Mouse (Mus musculus) intestine, embryonic 15.5 days (tissue): ENCODE measurements around the gene Apobec3. TPM values are rescaled to one million over a fixed set of nuclear protein-coding genes. Genes with fewer than 3 reads are reported as not detected.
"Not testable (repeated sequence)": the region's sequence is repeated elsewhere in the genome, so short reads cannot be mapped to it uniquely, and the experiment has no call there.

Source experiments
- ATAC-seq: fragments of 200-750 bp; cut with Nextera tagmentation; 2 replicates; pipeline ENCODE4 v1.8.0; 2017; ENCODE audit warnings: moderate TSS enrichment, moderate library complexity
- H3K27ac ChIP-seq: fragments of 300-500 bp; sonication (generic); 2 replicates; pipeline ENCODE4 v1.5.1; 2015; ENCODE audit warnings: mild to moderate bottlenecking, inconsistent platforms
- H3K27me3 ChIP-seq: fragments of 300-500 bp; sonication (generic); replicated peaks from 2 replicates; pipeline ENCODE4 v1.6.1; 2015; ENCODE audit warnings: inconsistent platforms
- H3K36me3 ChIP-seq: fragments of 300-500 bp; sonication (generic); 2 replicates; pipeline ENCODE4 v1.6.1; 2015; ENCODE audit warnings: inconsistent platforms
- H3K4me1 ChIP-seq: fragments of 300-500 bp; sonication (generic); replicated peaks from 2 replicates; pipeline ENCODE4 v1.6.1; 2015; ENCODE audit warnings: inconsistent platforms
- H3K4me2 ChIP-seq: fragments of 300-500 bp; sonication (generic); replicated peaks from 2 replicates; pipeline ENCODE4 v1.6.1; 2015; ENCODE audit warnings: mild to moderate bottlenecking, inconsistent platforms
- H3K4me3 ChIP-seq: fragments of 300-500 bp; sonication (generic); replicated peaks from 2 replicates; pipeline ENCODE4 v1.5.1; 2015; ENCODE audit warnings: inconsistent platforms
- H3K9ac ChIP-seq: fragments of 300-500 bp; sonication (generic); 2 replicates; pipeline ENCODE4 v1.6.1; 2015; ENCODE audit warnings: inconsistent platforms
- H3K9me3 ChIP-seq: fragments of 300-500 bp; sonication (generic); 2 replicates; pipeline ENCODE4 v1.6.1; 2016; ENCODE audit warnings: inconsistent platforms
- WGBS: fragments of 180-500 bp; shearing (Covaris S2); methylation state at CpG from one replicate; pipeline ENCODE4 v1.1.7; 2015; 5-methylcytosine and 5-hydroxymethylcytosine counted together
- polyA plus RNA-seq: library from polyadenylated mRNA; unstranded; fragments of >200 nt; fragmentation: Nextera tagmentation; extraction: Ambion mirVana; gene quantifications from 2 replicates; pipeline ENCODE4 v1.2.1, GENCODE M21; 2015

The Apobec3 gene
- polyA plus RNA-seq, 1 experiment from 2014 or later = 13.1 TPM

- Histone ChIP-seq H3K9me3 (no peaks in the 10 kb centered on the region), H3K9ac (no peak overlapping the region), H3K4me3 (no peak overlapping the region), H3K4me2 (peak overlapping the region; percentile 0; the same call in 1 of the 2 replicates), H3K27ac (peak overlapping the region; percentile 54), H3K36me3 (no peaks in the 10 kb centered on the region), H3K4me1 (peaks cover 6% of the 10 kb centered on the region), H3K27me3 (no peaks in the 10 kb centered on the region)
- WGBS = 20% methylated on average over 13 of the region's 13 CpGs
- ATAC-seq = peak; percentile 77
Observed at GRCm38 (mm10) chr15:79879319-79879718, 12.1 kb upstream of the Apobec3 start.

GRCm38 (mm10) chr15:79880477-79880876, 11.0 kb upstream of the Apobec3 start:
- H3K9me3 ChIP-seq = no peaks in the 10 kb centered on the region
- no peak overlapping the region for H3K9ac ChIP-seq
- H3K27ac ChIP-seq = no peak overlapping the region
- no peak for ATAC-seq
- H3K4me1 ChIP-seq = peaks cover 6% of the 10 kb centered on the region
- H3K4me3 ChIP-seq = no peak overlapping the region
- H3K36me3 ChIP-seq = no peaks in the 10 kb centered on the region
- H3K4me2 ChIP-seq = no peak overlapping the region
- 81% methylated on average over 3 of the region's 3 CpGs for WGBS
- no peaks in the 10 kb centered on the region for H3K27me3 ChIP-seq

GRCm38 (mm10) chr15:79882623-79883267, 8.7 kb upstream of the Apobec3 start:
- Histone ChIP-seq H3K36me3 (no peaks in the 10 kb centered on the region), H3K4me3 (peak overlapping the region; percentile 45), H3K27ac (no peak overlapping the region), H3K27me3 (no peaks in the 10 kb centered on the region), H3K4me1 (peaks cover 6% of the 10 kb centered on the region), H3K9me3 (no peaks in the 10 kb centered on the region), H3K4me2 (peak overlapping the region; percentile 63), H3K9ac (0 out of 2 replicates have a peak overlapping the region, but pooled peaks have one; percentile 31)
- 32% methylated on average over 19 of the region's 19 CpGs for WGBS
- ATAC-seq = peak; percentile 9; the same call in 1 of the 2 replicates

GRCm38 (mm10) chr15:79883352-79883822, 8.1 kb upstream of the Apobec3 start:
- H3K27me3 ChIP-seq = no peaks in the 10 kb centered on the region
- H3K9ac ChIP-seq = peak overlapping the region; percentile 31
- no peaks in the 10 kb centered on the region for H3K9me3 ChIP-seq
- H3K4me2 ChIP-seq = peak overlapping the region; percentile 63
- H3K27ac ChIP-seq = peak overlapping the region; percentile 66
- no peaks in the 10 kb centered on the region for H3K36me3 ChIP-seq
- under 1% methylated on average over 30 of the region's 30 CpGs for WGBS
- peak; percentile 89 for ATAC-seq
- peaks cover 6% of the 10 kb centered on the region for H3K4me1 ChIP-seq
- H3K4me3 ChIP-seq = peak overlapping the region; percentile 45

- no peaks in the 10 kb centered on the region for H3K27me3 ChIP-seq
- H3K4me3 ChIP-seq = no peak overlapping the region
- H3K4me2 ChIP-seq = no peak overlapping the region
- ATAC-seq = no peak
- no peak overlapping the region for H3K9ac ChIP-seq
- no peaks in the 10 kb centered on the region for H3K9me3 ChIP-seq
- H3K4me1 ChIP-seq = peaks cover 3% of the 10 kb centered on the region; the same call in 1 of the 2 replicates
- no peaks in the 10 kb centered on the region for H3K36me3 ChIP-seq
- 63% methylated on average over 5 of the region's 5 CpGs for WGBS
- no peak overlapping the region for H3K27ac ChIP-seq
Observed at GRCm38 (mm10) chr15:79884820-79885219, 6.6 kb upstream of the Apobec3 start.

- 2% methylated on average over 12 of the region's 12 CpGs for WGBS
- H3K27ac ChIP-seq = 0 out of 2 replicates have a peak overlapping the region, but pooled peaks have one; percentile 22
- peaks cover 12% of the 10 kb centered on the region for H3K4me1 ChIP-seq
- H3K4me3 ChIP-seq = peak overlapping the region; percentile 42
- ATAC-seq = peak; percentile 69
- H3K4me2 ChIP-seq = peak overlapping the region; percentile 75
- no peaks in the 10 kb centered on the region for H3K9me3 ChIP-seq
- H3K9ac ChIP-seq = peak overlapping the region; percentile 34
- no peaks in the 10 kb centered on the region for H3K36me3 ChIP-seq
- H3K27me3 ChIP-seq = no peaks in the 10 kb centered on the region
Observed at GRCm38 (mm10) chr15:79892213-79892541, 718 bp downstream of the Apobec3 start.

GRCm38 (mm10) chr15:79892995-79893823, 1.8 kb downstream of the Apobec3 start:
- no peak for ATAC-seq
- H3K9ac ChIP-seq = no peak overlapping the region
- 73% methylated on average over 15 of the region's 15 CpGs for WGBS

GRCm38 (mm10) chr15:79893824-79894123, 2.3 kb downstream of the Apobec3 start:
- no peaks in the 10 kb centered on the region for H3K9me3 ChIP-seq
- no peaks in the 10 kb centered on the region for H3K27me3 ChIP-seq
- H3K4me2 ChIP-seq = 0 out of 2 replicates have a peak overlapping the region, but pooled peaks have one; percentile 24
- no peak overlapping the region for H3K27ac ChIP-seq
- ATAC-seq = no peak; the same call in 1 of the 2 replicates
- peaks cover 12% of the 10 kb centered on the region for H3K4me1 ChIP-seq
- H3K4me3 ChIP-seq = no peak overlapping the region
- no peak overlapping the region for H3K9ac ChIP-seq
- no peaks in the 10 kb centered on the region for H3K36me3 ChIP-seq
- WGBS = 39% methylated on average over 3 of the region's 3 CpGs

More at GRCm38 (mm10) chr15:79892995-79893823, 1.8 kb downstream of the Apobec3 start:
- no peaks in the 10 kb centered on the region for H3K9me3 ChIP-seq
- peak overlapping the region; percentile 42; the same call in 1 of the 2 replicates for H3K4me3 ChIP-seq
- H3K27ac ChIP-seq = no peak overlapping the region
- peak overlapping the region; percentile 75 for H3K4me2 ChIP-seq
- H3K36me3 ChIP-seq = no peaks in the 10 kb centered on the region
- peaks cover 12% of the 10 kb centered on the region for H3K4me1 ChIP-seq
- no peaks in the 10 kb centered on the region for H3K27me3 ChIP-seq

- H3K27me3 ChIP-seq = no peaks in the 10 kb centered on the region
- peak overlapping the region; percentile 24; the same call in 1 of the 2 replicates for H3K4me2 ChIP-seq
- H3K9ac ChIP-seq = no peak overlapping the region
- ATAC-seq = no peak
- H3K9me3 ChIP-seq = no peaks in the 10 kb centered on the region
- peaks cover 12% of the 10 kb centered on the region for H3K4me1 ChIP-seq
- 81% methylated on average over 4 of the region's 4 CpGs for WGBS
- no peak overlapping the region for H3K4me3 ChIP-seq
- H3K27ac ChIP-seq = no peak overlapping the region
- no peaks in the 10 kb centered on the region for H3K36me3 ChIP-seq
Observed at GRCm38 (mm10) chr15:79894343-79894742, 2.9 kb downstream of the Apobec3 start.

- 81% methylated on average over 12 of the region's 23 CpGs for WGBS
- not testable (repeated sequence) for H3K36me3 ChIP-seq, H3K4me2 ChIP-seq, H3K4me3 ChIP-seq, H3K27ac ChIP-seq, ATAC-seq, H3K9me3 ChIP-seq, H3K9ac ChIP-seq, H3K27me3 ChIP-seq
- H3K4me1 ChIP-seq = peaks cover 12% of the 10 kb centered on the region
Observed at GRCm38 (mm10) chr15:79895221-79896079, 4.0 kb downstream of the Apobec3 start.

GRCm38 (mm10) chr15:79896080-79896725, 4.7 kb downstream of the Apobec3 start:
- Histone ChIP-seq H3K9me3 (no peaks in the 10 kb centered on the region), H3K4me1 (peaks cover 12% of the 10 kb centered on the region), H3K9ac (no peak overlapping the region), H3K36me3 (no peaks in the 10 kb centered on the region), H3K4me3 (no peak overlapping the region), H3K4me2 (no peak overlapping the region), H3K27ac (no peak overlapping the region), H3K27me3 (no peaks in the 10 kb centered on the region)
- ATAC-seq = no peak
- 66% methylated on average over 9 of the region's 9 CpGs for whole genome bisulfite sequencing
